Mouse (Mus musculus) brain, adult 2 months (tissue): Measurements from ENCODE around the gene Klk1b3.
"Not testable (repeated sequence)": the region's sequence is repeated elsewhere in the genome, so short reads cannot be mapped to it uniquely, and the experiment has no call there.

ENCODE experiments used
- DNase-seq: peaks from one replicate; pipeline ENCODE4 v3.0.0; 2011; ENCODE audit warnings: low read depth, low spot score

Gene Klk1b3

DNA sequence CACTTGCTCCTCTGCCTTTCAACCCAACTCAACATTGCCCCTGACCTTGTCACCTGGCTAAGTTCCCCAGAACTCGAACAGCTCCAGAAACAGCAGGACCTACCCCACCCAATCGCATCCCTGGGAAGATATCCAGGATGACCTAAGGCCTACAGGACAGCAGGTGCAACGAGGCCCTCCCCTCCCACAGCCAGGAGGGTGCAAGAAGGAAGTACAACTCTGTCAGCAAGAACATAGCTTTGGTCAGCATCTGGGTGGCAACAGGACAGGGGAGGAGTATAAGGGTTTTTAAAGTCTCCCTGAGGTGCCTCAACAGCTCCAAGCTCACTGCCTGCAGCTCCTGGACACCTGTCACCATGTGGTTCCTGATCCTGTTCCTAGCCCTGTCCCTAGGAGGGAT, at the start of gene Klk1b3:
TSS of gene Klk1b3 (plus strand) at position 301 of the 400 bp plus-strand sequence.
- no peak for DNase-seq

DNA sequence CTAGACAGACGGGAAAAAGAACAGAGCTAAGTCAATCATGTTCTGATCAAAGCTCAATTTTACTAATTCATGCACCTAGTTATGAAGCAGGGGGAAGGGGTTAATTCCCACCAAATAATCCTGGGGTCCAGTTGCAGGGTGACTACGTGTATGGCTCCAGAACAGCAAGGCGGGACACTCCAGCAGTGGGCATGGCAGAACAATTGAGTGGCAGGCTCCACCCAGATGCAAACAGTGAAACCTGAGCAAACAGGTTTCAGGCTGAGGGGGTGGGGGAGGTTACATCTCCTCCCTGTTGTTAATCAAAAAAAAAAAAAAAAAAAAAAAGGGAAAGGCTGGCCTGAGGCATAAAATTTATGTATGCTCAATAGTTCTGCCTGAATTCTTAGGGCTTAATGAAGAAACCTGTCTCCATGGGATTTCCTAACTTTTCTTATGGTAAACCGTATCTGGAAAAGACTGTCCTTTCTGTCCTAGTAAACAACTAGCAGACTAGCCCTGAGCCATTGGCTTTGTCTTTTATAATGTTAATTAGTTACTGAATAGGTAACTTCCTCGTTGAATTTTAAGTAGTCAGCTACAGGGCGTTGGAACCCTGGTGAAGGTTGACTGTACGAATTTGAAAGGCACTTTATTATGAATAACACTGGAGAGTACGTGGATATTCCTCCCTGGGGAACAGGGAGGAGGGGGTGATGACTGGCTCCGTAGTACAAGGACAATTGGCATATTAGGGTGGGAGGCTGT, 18.5 kb upstream of the Klk1b3 start:
- no peak for DNase-seq

- not testable (repeated sequence) for DNase-seq
Measured at GRCm38 (mm10) chr7:44186516-44186915, 11.5 kb upstream of the Klk1b3 start.

DNA sequence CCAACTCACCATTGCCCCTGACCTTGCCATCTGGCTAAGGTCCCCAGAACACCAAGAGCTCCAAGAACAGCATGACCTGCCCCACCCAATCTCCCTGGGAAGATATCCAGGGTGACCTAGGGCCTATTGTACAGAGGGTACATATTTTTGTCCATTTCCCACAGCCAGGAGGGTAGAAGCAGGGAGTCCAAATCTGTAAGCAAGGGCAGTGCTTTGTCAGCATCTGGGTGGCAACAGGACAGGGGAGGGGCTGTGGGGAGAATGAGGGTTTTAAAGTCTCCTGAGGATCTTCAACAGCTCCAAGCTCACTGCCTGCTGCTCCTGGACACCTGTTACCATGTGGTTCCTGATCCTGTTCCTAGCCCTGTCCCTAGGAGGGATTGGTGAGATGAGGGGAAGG, 10.1 kb upstream of the Klk1b3 start, which contains the start of gene Klk1b24:
TSS of gene Klk1b24 (plus strand) at position 301 of the 400 bp plus-strand sequence.
- DNase-seq: not testable (repeated sequence)

DNA sequence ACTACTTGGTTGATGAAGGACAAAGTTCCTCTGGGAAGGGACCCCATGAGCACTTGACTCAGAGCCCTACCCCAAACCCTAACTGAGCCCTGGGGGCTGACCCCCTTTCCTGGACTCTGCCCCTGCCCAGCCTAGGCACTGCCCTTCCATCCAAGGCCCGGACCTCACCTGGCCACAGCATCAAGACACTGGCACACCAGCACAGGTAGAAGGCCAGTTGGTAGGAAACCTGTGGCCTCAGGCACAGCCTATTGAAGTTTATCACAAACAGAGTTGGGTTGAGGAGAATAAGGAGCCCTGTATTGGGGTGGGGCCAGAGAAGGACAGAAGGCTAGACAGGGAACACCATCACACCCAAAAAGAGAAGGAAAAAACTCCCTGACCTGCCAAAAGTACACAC, 4.5 kb upstream of the Klk1b3 start:
- not testable (repeated sequence) for DNase-seq

GRCm38 (mm10) chr7:44207135-44207534, 9.1 kb downstream of the Klk1b3 start, which contains the start of gene Klk1b4:
TSS of gene Klk1b4 (plus strand) at chr7:44207435.
- DNase-seq: not testable (repeated sequence)

- no peak for DNase-seq
Measured at GRCm38 (mm10) chr7:44208307-44208706, 10.3 kb downstream of the Klk1b3 start.

DNA sequence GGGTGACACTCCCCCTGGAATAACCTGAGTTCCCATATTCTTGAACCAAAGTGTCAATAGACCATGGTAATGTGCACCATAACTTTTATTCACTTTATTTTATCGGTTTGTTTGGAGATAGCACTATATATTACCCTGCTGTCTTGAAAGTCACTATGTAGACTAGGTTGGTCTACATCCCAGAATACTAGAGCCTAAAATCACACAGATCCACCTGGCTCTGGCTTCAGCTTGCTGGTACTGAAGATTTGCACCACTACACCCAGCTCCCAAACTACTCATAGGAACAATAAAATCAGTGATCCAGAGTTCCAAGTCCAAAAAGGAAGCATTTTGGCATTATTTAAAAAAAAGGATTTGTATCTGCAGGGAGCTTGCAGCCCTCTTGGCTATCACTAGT, 17.7 kb downstream of the Klk1b3 start, which contains the start of gene Klk1b5:
TSS of gene Klk1b5 (plus strand) at position 301 of the 400 bp plus-strand sequence.
- no peak for DNase-seq

DNA sequence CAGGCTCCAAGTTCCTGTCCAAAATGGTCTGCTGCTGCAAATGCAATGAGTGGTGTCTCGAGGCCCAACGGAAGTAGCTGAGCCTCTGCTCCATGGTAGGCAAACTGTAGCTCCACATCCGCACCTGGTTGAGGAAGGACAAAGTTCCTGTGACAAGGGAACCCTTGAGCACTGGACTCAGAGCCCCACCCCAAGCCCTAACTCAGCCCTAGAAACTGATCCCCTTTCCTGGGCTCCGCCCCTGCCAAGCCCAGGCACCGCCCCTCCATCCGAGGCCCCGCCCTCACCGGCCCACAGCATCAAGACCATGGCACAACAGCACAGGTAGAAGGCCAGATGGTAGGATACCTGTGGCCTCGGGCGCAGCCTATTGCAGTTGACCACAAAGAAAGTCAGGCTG, 23.6 kb downstream of the Klk1b3 start:
- not testable (repeated sequence) for DNase-seq

- DNase-seq: not testable (repeated sequence)
Measured at GRCm38 (mm10) chr7:44222335-44222734, 24.3 kb downstream of the Klk1b3 start.

- no peak for DNase-seq
Measured at GRCm38 (mm10) chr7:44225076-44225475, 27.1 kb downstream of the Klk1b3 start, which contains the start of gene Klk1. TSS of gene Klk1 (plus strand) at chr7:44225360.

DNA sequence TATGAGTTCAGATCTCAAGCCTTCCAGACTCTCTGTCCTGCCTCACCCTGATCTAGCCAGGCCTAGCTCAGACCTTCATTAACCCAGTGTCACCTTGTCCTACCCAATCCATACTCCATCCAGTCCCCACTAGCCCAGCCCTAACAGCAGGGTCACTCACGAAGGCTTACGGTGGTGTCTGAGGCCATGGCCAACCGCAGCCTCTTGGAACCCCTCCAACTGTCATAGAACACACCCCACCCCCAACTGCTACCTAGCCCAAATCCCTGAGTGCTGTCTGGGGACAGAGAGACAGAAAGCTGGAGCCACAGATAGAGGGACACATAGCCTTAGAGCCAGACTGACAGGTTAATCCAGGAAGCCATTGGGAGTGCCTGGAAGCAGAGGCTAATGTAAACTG, 37.9 kb downstream of the Klk1b3 start, which contains the start of gene Gm36864:
TSS of gene Gm36864 (plus strand) at position 269 of the 400 bp plus-strand sequence.
- no peak for DNase-seq

DNA sequence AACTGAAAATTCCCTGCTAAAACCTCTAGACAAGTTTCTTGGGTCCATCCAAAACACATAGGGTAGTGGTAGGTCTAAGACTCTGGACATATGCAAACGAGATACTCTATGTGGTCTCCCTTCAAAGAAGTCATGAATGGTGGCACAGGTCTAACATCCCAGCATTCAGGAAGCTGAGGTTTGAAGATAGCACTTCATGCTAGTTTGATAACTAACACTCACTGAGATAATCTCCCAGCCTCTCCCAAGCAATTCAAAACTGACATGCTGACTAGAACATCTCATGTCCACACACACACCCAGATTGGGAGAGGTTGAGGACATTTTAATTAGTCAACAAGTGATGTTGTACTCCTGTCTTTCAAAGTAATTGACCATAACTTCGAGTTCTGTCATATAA, 41.9 kb downstream of the Klk1b3 start:
- no peak for DNase-seq

DNA sequence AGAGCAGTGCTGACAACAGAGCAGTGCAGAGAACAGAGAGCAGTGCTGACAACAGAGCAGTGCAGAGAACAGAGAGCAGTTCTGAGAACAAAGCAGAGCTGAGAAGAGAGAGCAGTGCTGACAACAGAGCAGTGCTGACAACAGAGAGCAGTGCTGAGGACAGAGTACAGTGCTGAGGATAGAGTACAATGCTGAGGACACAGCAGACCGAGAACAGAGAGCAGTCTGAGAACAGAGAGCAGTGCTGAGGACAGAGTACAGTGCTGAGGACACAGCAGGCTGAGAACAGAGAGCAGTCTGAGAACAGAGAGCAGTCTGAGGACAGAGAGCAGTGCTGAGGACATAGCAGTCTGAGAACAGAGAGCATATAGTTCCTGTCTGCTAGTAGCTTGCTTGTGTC, 42.7 kb downstream of the Klk1b3 start:
- DNase-seq: no peak

GRCm38 (mm10) chr7:44241163-44241562, 43.2 kb downstream of the Klk1b3 start:
- DNase-seq: peak; percentile 58

- no peak for DNase-seq
Measured at GRCm38 (mm10) chr7:44244080-44244479, 46.1 kb downstream of the Klk1b3 start.

- DNase-seq: peak; percentile 94
Measured at GRCm38 (mm10) chr7:44246055-44246983, 48.3 kb downstream of the Klk1b3 start, which contains the start of the genes 1700028J19Rik and 2410002F23Rik. TSS of gene 1700028J19Rik (minus strand) at chr7:44246695. TSS of gene 2410002F23Rik (plus strand) at chr7:44246722.

DNA sequence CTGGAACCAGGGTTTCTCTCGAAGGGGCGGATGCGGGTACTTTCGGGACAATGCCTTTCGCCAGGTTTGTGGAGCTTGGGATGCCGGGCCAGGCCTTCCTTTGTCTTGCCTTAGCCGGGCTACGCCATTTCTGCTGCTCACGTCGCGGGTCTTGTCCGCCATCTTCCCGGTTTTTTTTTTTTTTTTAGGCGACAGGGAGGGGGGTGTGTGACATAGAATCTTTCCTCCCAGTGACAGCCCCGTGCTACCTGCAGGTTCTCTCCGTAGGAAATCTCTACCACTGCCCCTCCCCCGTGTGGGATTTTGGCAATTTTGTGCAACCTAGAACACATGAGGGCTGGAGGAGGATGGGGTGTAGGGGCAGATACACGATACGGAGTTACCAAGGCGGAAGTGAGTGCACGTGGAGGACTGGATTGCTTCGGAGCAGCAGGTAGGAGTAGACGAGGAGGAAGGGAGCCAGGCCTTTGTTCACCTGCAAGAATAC, 49.0 kb downstream of the Klk1b3 start:
- DNase-seq: peak; percentile 78

GRCm38 (mm10) chr7:44247971-44248370, 50.0 kb downstream of the Klk1b3 start:
- no peak for DNase-seq

- no peak for DNase-seq
Measured at GRCm38 (mm10) chr7:44249248-44249647, 51.3 kb downstream of the Klk1b3 start.

- DNase-seq: not testable (repeated sequence)
Measured at GRCm38 (mm10) chr7:44250732-44251275, 52.8 kb downstream of the Klk1b3 start.
